Mouse (Mus musculus): ENCODE data around the gene Igf2bp3.

The Igf2bp3 gene

DNA sequence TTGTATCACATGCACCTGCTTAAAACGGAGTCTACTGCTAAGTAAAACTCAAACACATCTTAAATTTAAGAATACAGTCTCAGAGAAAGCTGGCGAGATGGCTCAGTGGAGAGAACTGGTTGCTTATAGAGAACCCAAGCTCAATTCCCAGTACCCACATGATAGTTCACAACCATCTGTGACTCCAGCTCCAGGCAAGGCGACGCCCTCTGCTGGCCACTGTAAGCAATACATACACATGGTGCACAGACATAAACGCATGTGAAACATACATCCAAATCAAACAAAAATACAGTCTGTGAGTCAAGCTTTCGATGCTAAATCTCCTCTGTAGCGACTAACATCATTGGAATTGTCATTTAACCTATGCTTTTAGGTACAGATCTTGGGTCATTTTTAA lies 27.5 kb downstream of the Igf2bp3 start:
- DNase-seq (ENCODE audit: inconsistent age in 2 of 2, low spot score in 1 of 2) = no peak

DNA sequence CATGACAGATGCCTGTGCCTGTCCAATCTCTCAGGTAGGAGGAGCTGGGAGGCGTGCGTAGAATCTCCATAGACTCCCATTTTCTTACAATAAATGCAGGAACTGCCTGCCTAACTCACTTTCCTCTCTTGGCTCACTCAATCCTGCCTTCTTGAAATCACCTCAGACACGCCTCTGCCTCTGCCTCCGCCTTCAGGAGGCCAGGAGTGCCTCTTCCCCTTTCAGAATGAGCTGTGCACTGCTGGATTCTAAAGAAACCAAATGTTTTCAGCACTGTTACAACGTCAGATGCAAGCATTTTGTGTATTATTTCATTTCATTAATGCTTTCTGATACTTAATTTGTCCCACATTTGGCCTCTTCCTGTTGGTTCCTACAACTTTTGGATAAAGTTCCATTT lies 38.7 kb downstream of the Igf2bp3 start:
- DNase-seq (ENCODE audit: inconsistent age in 2 of 2, low spot score in 1 of 2) = no peak

DNA sequence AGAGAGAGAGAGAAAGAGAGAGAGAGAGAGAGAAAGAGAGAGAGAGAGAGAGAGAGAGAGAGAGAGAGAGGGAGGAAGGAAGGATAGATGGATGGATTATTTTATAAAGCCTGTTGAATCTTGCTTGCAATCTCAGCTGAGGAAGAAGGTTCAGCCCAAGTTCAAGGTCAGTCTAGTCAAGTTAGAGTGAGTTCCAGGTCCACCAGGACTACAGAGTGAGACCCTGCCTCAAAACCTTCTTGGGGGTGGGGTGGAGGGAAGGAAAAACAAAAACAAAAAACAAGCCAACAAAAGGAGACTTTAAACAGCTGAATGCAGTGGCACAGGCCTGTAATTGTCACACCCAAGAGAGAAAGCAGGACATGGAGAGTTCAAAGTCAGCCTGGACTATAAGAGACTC lies 40.1 kb downstream of the Igf2bp3 start:
- no peak for DNase-seq (ENCODE audit: inconsistent age in 2 of 2, low spot score in 1 of 2)

DNA sequence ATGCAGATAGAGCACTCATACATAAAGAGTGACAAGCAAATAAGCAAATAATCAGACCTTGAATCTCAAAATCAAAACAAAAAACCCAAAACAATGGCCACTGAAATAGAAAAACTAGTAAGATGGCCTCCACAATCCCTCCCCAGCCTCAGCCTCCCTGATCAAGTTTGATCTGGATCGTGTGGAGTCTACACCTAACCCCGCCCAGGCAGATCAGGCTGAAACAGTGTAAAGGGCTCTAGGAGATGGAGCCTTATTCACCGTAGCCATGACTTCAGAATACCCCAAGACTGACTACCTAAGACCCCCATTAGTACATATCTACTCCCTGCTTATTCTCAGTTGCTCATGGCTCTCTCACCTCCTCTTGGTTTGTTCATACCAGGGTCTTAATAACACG lies 41.1 kb downstream of the Igf2bp3 start:
- DNase-seq (ENCODE audit: inconsistent age in 2 of 2, low spot score in 1 of 2) = no peak

DNA sequence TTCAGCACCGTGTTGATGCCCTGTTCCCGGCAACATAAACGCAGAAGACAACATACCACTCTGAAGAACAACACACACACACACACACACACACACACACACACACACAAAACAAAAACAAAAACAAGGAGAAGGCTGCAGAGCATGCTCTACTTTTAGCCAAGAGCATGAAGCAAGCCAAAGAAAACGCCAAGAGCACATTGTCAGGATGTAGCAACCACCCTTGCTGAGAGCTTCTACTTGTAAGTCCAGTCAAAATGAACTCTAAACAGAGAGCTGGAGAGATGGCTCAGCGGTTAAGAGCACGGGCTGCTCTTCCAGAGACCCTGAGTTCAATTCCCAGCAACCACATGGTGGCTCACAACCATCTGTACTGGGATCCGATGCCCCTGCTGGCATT lies 41.5 kb downstream of the Igf2bp3 start:
- DNase-seq (ENCODE audit: inconsistent age in 2 of 2, low spot score in 1 of 2) = no peak

DNA sequence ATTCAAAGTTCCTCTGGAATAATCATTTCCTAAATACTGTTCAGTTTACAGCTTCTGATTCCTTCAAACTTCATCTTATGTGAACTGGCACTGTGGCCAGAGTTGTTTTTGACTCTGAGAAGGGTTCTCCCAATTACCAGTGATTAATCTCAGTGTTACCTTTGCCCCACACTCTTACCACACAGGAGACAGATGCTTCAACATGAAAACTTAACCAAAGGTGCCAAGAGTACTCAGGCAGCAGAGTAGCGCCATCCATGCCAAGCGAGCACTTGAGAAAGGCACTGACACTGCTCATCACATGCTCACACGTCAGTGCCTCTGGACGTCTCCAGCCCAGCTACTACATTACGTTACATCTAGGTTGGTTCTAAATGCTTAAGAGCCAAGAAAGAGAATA lies 43.5 kb downstream of the Igf2bp3 start:
- no peak for DNase-seq (ENCODE audit: inconsistent age in 2 of 2, low spot score in 1 of 2)

DNA sequence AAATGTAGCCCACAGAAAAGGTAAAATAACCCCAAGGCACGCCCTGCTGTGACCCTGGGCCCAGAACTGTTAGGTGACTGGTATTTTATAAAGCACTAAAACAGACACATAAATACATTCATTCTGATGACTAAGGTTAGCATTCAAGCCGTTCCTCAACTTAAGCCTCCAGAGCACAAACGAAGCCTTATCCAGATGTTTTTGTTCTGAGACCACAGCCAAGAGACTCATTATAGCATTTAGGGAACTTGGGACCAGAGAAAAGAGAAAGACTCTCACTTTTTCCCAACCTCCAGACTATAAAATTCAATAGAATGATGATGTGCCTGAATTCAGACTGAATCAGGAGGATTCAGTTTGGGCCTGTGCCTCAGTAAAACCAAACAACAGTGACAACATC lies 46.1 kb downstream of the Igf2bp3 start:
- DNase-seq (ENCODE audit: inconsistent age in 2 of 2, low spot score in 1 of 2) = no peak

DNA sequence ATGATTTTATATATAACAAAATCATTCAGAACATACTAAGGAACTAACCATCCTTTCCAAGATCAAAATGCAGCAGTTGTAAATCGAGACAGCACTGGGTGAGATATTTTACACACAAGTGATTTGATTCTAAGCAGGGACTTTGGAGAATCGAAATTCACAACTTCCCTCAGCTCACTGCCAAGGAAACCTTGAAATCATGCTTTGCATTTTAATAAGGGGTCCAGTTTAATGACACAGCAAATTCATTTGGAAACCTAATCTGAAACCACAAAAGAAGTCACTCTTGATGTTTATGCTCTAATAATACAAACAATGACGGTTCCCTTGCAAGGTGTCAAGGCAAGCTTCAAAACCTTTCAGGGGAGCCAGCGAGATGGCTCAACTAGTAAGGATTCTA lies 47.4 kb downstream of the Igf2bp3 start:
- no peak for DNase-seq (ENCODE audit: inconsistent age in 2 of 2, low spot score in 1 of 2)

DNA sequence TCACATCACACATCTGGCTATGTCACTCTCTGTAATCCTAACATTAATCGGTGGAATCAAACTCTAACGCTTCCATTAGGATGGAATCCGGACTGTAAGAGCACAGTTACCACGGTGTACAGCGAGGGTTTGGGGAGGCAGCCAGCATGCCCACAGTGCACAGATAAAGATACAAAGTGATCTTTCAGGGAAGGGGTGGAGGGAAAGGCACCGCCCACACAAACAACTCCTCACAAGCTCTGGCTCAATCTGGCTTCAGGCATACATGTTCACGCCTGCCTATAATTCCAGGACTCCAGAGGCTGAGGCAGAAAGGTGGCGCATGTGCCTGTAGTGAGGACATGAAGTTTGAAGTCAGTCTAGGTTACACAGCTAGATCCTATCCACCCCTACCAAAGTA lies 48.4 kb downstream of the Igf2bp3 start:
- DNase-seq (ENCODE audit: inconsistent age in 2 of 2, low spot score in 1 of 2) = no peak

DNA sequence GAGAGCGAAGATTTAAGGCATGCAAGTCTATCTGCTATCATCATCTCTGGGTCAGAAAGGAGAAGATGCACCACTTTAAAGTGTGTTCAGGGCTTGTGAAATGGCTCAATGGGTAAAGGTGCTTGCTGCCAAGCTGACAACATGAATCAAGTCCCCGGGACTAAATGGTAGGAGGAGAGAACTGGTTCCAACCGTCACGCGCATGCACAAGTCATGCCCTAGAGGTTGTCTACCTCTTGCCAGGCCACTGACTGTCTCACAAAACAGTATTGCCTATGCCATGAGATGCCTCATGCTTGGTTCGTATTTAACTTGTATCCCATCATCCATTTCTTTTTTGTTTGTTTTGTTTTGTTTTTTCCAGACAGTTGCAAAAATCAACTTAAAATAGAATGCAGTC lies 48.9 kb downstream of the Igf2bp3 start:
- no peak for DNase-seq (ENCODE audit: inconsistent age in 2 of 2, low spot score in 1 of 2)

DNA sequence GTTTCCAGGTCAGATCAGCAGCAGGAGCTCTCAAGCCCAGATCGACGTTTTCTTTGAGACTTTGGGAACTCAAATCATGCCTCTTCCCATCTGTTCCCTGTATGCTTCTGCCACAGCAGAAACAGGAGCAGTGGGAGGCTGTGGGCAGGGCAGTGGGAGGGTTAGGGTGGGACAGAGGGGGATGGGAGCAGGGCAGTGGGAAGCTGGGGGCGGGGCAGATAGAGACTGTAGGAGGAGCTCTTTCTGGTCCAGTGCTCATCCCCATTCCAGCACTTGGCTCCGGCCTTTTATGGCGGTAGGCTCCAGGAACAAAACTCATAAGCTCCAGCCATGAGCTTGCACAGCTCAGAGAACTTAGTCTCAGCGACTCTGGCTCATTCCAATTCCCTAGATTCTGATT lies 49.7 kb downstream of the Igf2bp3 start:
- DNase-seq (ENCODE audit: inconsistent age in 2 of 2, low spot score in 1 of 2) = no peak

DNA sequence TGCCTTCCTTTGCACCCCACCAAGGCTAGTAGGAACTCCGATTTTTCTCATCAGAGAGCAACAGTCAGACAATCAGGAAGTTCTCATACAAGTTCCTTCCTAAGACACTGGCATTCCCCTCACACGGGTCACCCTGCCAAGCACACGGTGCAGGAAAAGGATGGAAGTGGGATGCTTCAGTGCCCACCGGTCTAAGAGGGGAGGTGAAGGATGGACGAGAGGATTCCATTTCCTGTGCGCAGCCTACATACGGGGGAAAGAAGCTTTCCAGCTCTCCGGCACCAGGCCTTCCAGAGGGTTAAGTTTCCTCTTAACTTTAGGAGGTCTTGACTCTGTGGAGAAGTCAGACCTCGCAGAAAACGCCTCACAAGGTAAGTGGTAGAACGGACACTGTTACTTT lies 50.1 kb downstream of the Igf2bp3 start:
- DNase-seq (ENCODE audit: inconsistent age in 2 of 2, low spot score in 1 of 2) = no peak

DNA sequence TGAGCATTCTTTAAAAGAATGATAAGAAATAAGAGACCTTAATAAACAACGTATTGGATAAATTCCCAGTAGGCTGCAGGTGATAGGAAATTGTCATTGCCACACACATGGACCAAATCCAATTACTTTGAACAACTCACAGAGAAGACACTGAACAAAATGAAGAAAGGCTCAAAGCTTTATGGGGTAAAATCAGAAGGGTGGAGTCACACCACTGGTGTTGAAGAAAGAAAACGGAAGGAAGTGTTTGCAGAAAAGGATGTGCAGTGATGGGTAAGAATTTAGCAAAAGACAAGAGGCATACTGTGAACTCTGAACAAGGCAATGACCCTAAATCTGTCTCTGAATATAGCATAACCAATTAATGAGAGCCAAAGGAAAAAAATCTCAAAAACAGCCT lies 54.8 kb downstream of the Igf2bp3 start:
- no peak for DNase-seq (ENCODE audit: inconsistent age in 2 of 2, low spot score in 1 of 2)

DNA sequence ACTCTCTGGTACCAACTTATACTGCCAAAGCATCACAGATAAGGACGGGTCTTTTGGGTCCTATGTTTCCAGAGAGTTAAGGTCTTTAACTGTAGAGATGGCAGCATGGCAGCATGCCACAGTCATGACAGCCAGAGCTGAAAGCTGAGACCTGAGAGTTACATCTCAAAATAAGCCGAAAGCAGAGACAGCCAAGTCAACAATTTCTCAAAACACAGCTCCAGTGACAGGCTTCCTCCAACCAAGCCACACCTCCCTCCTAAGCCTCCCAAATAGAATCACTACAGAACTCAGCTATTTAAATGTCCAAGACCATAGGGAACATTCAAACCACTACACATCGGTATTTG lies 58.0 kb downstream of the Igf2bp3 start:
- no peak for DNase-seq (ENCODE audit: inconsistent age in 2 of 2, low spot score in 1 of 2)

DNA sequence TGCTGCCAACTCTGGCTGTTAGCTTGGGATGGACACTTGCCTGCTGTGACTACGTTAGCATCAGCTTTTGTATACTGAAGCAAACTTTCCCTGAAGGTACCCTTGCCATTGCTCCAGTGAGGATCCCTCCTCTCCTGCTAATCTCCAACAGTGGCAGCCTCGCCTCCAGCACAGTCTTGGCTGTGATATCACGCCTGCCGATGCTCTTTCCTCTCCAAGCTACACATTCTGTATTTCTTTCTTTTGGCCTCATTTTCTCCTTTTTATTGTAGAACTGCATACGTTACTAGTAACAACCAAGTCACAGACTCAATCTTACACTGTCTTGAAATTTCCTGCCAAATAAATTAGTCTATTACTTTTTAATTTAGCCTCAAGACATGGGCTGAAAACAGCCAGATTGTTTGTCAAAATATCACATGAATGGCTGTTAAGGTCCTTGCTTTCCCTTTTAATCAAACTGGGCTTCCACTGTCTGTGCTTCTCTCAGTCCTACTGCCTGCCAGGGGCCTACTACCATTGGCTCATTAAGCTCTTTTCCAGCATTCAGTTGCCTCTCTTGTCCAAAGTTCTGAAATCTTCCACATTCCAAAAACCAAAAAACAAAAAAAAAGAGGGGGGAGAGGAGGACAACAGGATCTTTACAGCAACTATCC lies 58.5 kb downstream of the Igf2bp3 start:
- DNase-seq (ENCODE audit: inconsistent age in 2 of 2, low spot score in 1 of 2) = no peak

DNA sequence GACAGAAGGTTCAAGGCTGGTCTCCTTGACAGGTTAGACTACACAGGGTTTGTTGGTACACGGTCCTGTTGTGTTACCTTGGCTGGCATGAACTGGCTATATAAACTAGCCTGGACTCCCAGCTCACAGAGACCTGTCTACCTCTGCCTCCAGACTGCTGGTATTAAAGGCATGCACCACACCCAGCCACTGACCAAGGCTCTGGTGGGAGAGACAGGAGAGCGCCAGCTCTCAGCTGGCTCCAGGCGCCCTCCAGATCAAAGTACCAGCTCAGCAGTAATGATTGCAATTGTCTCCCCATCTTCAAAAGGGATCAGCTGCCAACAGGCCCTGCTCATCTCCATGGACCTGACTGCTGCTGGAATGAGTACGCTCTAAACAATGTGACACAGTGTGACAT lies 63.3 kb downstream of the Igf2bp3 start:
- no peak for DNase-seq (ENCODE audit: inconsistent age in 2 of 2, low spot score in 1 of 2)

DNA sequence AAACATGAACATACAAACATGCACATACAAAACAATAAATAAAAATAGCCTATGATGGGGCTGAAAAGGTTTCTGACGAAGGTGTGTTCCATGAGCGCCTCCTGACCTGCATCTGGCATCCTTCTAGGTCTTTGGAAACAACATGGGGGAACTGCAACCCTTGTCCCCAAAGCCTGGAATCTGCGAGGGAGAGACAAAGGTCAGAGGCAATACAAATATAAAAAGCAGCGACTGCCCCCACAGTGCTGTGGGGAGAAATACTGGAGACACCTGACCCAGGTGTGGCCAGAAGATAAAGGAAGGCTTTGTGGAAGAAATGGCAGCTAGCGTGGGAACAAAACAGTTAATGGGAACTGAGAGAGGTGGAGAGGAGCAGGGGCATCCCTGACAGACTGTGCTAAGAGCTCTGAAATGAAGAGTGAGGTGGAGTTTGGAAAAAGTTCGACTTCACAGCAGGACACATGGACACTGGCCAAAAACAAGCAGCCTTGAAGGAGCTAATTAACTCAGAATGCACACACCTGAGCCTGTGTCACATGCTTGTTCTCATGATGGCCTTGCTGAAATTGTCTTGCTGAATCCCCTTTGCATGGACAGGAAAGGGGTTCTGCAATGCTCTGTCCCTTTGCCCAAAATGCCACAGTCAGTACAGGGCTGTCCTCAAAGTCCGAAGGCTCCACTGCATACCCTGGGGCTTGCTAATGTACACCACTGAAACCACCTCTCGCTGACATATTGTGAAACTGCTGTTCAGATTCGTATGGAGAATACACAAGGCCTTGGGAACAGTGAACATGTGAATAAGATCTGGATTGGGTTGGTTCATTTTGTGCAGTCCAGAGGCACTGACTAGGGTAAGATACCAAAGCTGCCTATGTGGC lies 64.2 kb downstream of the Igf2bp3 start:
- DNase-seq (ENCODE audit: inconsistent age in 2 of 2, low spot score in 1 of 2) = no peak

DNA sequence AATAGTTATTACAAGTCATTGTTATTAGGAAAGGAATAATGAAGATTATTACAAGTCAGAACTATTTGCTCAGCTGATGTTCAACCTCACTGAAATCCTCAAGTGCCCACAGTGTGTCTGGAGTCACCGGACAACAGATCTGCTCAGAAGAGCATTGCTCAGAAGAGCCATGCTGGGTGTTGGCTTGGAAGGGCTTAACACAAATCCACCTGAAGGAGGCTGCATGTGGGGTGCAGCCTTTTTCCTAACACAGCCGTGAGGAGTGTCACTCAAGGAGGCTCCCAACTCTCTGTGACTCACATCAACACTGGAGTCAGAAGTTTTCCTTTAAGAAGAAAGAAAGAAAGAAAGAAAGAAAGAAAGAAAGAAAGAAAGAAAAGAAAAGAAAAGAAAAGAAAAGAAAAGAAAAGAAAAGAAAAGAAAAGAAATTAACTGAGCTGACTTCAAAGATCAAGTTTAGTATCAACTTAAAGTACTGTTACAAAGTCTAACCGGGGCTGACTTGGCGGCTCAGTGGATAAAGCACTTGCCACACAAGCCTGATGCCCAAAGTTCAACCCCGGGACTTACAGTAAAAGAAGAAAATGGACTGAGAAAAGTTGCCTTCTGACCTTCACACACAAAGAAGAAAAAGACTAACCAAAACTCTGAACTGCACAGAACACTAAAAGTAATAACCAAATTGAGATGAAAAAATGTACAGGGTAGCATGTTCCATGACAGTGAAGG lies 65.4 kb downstream of the Igf2bp3 start:
- no peak for DNase-seq (ENCODE audit: inconsistent age in 2 of 2, low spot score in 1 of 2)

DNA sequence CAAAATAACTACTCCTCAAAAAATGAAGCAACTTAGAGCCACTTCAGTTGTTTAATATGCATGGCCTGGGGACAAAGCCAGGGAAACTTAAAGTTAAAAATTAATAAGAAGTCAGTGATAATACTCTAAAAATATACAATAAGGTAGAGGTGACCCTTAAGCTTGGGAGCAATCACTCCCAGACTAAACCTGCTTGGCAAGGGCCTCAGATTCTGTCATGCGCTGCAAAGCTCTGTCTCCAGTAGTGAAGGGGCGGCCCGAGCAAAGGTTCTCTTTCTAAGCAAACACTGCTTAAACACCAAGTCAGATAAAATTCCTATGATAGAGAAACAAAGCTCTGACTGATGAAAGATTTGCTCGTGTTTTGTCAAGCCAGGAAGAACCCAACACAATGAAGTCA lies 66.0 kb downstream of the Igf2bp3 start:
- DNase-seq (ENCODE audit: inconsistent age in 2 of 2, low spot score in 1 of 2) = no peak

DNA sequence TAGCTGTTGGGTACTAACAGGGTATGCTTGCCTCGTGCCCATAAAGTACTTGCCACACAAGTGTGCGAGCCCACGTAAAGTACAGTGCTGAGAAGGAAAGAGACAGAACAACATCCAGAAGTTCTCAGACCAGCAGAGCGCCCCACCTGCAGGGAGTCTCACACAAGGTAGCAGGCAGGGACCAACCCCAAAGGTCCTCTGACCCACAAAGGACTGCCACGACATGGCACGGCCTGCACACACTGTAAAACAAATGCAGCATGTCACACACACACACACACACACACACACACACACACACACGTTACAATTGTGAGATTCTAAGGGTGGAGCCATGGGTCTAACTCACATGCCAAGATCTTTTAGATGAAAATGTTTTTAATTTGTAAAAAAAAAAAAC lies 66.4 kb downstream of the Igf2bp3 start:
- DNase-seq (ENCODE audit: inconsistent age in 2 of 2, low spot score in 1 of 2) = no peak

DNA sequence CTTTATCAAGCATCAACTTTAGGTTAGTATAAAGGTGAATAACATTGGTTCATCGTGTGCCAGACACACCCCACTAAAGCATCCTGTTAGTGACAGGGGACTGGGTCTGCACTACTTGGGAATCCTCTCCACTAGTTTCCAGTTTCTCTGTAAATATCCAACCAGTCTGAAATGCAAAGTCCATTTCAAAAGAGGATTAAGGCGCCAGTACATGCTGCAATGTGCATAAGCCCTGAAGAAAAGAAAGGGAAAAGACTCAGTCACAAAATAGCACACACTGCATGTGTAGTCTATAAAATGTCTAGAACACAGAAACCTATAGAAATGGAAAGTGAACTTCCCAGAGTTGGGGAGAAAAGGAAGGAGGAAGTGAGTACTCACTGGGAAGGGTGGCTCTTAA lies 68.3 kb downstream of the Igf2bp3 start:
- no peak for DNase-seq (ENCODE audit: inconsistent age in 2 of 2, low spot score in 1 of 2)

DNA sequence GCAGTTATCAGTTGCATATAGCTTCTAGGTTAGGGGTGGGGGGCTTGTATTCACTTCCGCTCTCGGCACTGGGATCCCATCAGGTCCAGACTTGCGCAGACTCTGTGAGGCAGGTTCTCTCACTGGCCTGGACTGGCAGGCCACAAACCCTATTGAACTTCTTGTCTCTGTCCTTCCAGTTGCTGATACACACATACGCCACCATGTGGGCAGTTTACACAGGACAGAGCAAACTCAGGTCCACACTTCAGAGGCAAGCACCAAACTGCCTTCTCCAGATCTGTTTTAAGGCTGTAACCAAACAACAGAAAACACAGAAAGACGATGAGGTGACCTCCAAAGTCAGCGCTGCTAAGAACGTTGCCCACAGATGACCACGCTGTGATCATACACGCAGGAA lies 72.3 kb downstream of the Igf2bp3 start:
- DNase-seq (ENCODE audit: inconsistent age in 2 of 2, low spot score in 1 of 2) = peak; percentile 41 to 77

Data from adrenal gland, adult (tissue).